Mouse (Mus musculus) lung, postnatal 36 days (tissue): ENCODE results near the gene Dync1li1.
A peak's percentile ranks its signal among the peaks of the same experiment; 100 is the strongest.
"Not testable (repeated sequence)": the region's sequence is repeated elsewhere in the genome, so short reads cannot be mapped to it uniquely, and the experiment has no call there.

Source experiments
- DNase-seq: peaks from one replicate; pipeline ENCODE4 v3.0.0; 2022; ENCODE audit warnings: mixed read lengths

Gene Dync1li1

DNA sequence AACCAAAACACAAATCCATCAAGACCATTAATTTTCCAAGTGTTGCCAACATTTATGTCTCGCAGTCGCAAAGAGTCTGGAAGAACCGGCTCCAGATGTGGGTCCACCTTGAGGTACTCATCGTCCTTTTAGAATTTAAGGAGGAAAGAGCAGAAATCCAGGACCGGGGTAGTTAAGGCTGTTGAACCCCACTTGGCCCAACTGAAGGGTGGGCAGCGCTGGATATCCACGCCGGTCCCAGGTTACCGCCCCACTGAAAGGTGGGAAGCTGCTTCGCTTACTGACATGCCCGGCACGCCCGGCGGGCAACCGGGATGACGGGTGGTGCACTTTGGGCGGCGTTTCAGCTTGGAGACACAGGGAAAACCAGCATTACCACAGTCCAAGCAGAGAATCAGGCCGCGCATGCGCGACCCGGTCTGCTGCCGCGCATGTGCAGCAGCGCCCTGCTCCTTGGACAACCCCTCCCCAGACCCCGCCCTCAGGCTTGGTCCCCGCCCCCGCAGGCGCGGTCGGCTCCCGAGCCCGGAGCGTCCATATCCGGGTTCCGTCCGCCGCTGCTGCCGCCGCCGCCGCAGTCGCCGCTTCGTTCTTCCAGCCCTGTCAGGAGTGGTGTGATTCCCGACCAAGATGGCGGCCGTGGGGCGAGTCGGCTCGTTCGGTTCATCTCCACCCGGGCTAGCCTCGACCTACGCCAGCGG, at the start of gene Dync1li1:
TSS of gene Dync1li1 (plus strand) at position 539 of the 701 bp plus-strand sequence.
- peak; percentile 98 for DNase-seq

GRCm38 (mm10) chr9:114639186-114639748, 49.3 kb upstream of the Dync1li1 start:
- DNase-seq, result no peak

- DNase-seq, result peak; percentile 99
Observed at GRCm38 (mm10) chr9:114639839-114640646, 48.5 kb upstream of the Dync1li1 start, which contains the start of gene Cnot10. TSS of gene Cnot10 (minus strand) at chr9:114640184.

DNA sequence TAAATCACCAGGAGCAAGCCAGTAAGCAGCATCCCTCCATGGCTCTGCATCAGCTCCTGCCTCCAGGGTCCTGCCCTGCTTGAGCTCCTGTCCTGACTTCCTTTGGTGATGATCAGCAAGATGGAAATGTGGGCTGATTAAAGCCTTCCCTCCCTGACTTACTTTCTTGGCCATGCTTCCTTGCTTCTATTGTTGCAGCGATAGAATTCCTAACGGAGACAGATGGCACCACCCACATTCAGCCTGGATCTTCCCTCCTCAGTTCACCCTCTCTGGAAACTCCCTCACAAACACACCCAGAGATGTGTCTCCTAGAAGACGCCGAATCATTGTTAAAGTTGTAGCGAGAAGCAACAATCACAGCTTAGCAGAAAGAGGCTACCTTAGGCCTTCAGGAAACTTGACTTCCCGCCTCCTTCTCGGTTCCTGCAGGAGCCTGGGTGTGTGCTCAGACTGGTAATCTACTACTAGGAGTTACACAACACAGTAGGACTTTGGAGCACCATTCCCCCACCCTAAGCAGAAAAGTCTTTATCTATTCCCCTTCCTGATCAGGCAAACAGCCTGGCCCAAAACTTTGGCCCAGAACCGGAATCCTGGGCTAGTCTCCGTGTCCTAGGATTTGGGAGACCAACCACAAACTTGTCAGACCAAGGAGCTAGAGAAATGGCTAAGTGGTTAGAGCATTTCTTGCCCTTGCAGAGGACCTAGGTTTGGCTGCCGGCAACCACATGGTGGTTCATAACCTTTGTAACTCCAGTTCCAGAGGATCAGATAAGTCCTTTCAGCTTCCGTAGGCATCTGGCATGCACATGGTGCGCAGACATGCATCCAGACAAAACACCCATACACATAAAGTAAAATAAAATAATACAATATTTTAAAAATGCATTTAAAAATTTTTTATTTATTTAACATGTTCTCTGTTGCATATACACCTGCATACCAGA, 41.8 kb upstream of the Dync1li1 start:
- no peak for DNase-seq

DNA sequence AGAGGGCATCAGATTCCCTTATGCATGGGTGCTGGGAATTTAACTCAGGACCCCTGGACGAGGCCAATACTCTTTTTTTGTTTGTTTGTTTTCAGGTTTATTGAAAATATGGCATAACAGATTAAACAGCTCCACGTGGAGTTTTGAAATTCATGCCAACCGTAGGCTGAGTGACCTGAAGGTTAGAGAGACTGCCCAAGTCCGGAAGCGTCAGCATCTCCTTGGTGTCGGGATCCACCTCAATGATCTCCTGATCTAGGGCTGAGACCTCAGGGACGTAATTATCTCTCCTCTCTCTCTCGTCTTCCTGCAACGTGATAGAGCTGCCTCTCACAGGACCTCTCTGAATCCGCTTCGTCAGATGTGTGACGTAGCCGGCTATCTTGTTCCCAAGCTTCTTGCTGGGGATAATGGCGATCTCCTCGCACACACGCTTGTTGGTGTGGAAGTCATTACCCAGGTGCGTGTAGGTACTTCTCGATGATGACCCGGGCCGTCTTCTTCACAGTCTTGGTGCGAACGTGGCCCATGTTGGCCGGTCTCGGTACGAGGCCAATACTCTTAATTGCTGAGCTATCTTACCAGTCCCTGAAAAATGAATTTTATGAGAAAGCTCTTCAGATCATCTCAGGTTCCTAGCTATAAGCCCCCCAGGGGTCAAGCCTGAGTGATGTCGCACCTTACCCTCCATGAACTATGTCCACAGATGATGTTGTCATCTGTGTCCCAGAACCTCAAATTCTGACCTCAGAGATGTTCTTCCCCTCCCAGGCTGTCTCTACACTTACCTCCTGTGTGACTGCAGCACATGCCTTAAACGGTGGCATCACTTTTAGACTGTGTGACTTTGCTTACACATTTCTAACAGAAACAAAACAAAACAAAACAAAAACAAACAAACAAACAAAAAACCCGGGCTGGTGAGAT, 40.8 kb upstream of the Dync1li1 start:
- no peak for DNase-seq

DNA sequence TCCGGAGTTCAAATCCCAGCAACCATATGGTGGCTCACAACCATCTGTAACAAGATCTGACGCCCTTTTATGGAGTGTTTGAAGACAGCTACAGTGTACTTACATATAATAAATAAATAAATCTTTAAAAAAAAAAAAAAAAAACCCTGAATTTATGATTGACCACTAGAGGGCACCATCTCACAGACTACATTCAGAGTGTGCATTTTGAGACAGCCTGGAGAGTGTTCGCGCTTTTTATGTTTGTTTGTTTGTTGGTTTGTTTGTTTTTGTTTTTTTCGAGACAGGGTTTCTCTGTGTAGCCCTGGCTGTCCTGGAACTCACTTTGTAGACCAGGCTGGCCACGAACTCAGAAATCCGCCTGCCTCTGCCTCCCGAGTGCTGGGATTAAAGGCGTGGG, 40.1 kb upstream of the Dync1li1 start:
- not testable (repeated sequence) for DNase-seq

DNA sequence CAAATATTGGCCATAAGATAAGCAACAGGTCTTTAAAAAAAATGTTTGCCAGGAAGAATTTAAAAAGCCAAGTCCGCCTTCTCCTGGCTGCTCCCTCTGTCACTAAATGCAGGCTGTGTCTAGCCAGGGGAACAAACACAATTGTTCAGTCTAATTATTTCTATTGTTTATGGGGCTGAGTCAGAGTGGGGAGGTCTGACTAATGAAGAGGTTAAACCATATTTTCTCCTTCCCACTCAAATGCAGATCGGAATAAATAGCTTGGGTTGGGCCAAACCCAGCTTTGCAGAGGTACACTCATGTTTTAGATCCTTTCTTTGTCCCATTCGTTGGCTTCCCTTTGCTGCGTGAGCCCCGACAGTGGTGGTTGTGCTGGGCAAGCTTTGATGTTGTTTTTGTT, 39.2 kb upstream of the Dync1li1 start:
- no peak for DNase-seq

DNA sequence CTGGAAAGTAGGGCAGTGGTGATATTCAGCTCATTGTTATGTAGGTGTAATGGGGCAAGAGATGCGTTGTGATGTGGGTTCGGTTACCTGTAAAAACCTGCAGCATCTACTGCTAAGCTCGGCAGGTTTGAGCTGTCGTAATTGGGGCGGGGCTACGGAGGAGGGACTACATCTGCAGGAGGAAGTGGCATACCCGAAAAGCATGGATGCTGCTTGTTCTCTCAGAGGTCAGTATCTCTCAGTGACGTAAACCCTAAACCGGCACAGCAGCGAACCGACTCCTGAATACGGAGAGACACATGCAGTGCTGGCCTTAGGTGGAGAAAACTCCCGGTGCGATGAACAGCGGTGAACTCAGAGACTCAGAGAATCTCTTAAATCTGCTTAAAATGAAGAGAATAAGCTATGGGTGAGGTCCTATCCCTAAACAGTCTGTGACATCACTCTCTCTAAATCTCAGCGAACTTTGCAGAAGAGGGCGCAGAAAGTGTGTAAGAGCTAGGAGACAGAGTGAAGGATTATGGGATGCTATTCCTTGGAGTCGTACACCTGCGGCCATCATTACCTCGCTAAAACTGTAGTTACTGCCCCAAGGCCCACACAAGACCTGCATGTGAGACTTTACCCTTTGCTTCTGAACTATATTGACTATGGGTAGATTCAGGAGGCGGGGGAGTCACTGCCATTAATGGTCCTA, 37.5 kb upstream of the Dync1li1 start:
- DNase-seq, result no peak

DNA sequence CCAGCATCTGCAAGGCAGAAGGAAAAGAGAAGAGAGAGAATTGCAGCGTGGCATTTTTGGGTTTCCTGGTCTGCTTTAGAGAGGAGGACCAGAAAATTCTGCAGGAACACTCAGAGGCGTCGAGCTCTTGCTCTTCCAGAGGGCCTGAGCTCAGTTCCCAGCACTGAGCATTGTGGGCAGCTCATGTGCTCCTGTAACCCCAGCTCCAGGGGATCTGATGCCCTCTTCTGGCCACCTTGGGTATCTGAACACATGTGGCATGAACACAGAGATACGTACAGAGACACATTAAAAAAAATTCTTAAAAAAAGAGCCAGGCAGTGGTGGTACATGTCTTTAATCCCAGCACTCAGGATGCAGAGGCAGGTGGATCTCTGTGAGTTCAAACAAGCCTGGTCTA, 33.2 kb upstream of the Dync1li1 start:
- DNase-seq, result no peak

DNA sequence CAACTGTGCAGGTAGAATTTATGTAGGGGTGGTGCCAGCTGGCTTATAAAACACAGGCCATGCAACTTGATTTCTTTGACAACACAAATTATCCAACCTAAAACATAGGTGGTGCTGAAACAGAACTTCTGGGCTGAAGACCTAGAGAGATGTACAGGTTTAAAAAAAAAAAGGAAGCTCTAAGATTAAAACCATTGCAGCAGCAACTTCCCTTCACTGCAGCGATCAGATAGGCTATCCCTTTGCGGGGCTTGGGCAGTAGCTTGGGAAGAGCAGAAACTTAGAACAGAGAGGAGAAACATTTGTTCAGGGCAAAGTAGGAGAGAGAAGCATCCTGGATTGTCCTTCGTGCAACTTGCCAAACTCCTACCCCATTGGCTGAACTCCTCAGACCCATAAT, 31.9 kb upstream of the Dync1li1 start:
- no peak for DNase-seq

DNA sequence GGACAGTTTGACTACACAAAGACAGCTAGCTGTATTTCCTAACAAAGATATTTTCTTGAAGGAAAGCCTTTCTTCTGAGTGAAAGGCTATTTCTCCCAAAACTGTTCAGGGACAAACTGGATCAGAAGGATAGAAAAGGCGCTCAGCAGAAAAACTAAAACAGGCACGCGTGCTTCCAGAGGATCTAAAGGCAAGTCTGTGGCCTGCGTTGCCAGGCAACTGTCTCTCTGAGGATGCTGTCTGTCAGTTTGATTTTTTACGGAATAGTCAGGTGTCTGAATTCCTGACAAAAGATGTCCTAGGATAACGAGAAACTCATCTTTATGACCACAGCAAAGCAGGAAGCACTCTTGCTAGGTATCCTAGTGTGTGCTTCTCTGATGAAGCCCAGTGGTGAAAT, 28.1 kb upstream of the Dync1li1 start:
- no peak for DNase-seq

DNA sequence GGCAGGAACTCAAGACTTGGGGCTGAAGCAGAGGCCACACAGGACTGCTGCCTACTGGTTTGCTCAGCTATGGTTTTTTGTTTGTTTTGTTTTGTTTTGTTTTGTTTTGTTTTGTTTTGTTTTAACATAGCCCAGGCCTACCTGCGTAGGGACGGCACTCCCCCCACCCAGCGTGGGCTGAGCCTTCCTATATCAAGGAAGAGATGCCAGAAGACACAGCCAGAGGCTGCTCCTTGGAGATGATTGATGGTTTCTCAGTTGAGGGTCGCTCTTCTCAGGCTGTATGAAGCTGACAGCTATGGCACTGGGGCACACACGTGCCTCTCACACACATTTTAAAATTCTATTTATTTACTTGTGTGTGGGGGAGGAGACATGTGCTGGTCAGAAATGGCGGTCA, 27.6 kb upstream of the Dync1li1 start:
- no peak for DNase-seq

DNA sequence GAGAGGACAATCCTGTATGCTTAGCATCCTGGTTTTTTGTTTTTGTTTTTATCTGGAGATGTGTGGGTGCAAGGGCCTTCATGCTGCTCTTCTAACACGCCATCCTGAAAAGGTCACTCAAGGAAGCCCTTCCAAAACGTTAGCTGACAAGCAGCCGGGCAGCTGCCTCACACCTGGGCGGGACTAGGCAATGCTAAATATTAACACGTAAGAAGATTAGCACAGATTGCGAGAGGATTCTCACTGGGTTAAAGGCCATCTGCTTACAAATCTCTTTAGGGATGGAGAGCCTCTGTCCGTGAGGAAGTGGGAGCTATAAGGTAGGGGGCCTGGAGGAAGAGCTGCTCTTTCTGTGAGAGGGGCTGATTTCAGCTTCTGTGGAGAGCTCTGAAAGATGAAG, 26.6 kb upstream of the Dync1li1 start:
- DNase-seq, result no peak

DNA sequence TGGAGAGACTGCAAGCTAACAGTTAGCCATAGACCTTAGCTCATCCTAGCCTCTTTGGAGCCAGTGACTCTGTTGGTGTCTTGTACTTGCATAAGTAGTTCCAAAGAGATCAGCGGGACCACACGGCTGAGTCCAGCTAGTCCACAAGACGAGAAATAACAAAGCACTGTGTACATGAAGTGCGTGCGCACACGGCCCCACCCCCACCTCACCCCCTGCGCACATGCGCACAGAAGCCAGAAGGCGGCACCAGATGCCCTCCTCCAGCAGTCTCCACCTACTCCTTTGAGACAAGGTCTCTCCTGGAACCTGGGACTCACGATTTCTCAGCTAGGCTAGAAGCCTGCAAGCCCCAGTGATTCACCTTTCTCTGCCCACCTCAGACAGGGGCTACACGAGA, 24.8 kb upstream of the Dync1li1 start:
- no peak for DNase-seq

DNA sequence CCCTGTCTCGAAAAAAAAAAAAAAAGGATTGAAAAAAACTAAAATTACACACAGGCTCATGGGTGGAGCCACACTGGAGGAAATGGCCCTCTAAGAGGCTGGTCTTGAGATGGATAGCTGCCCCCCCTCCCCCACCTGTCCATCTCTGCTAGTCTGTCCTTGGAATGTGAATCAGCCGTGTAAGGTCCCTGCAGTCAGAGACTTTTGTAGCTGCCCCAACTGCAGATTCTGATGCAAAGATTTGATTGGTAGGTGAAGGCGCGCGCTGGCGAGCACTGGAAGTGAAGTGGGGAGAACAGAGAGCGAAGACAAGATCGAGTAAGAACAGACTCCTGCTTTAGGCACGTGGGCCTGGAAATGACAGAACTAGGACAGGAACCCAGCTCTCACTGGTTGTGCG, 21.7 kb upstream of the Dync1li1 start:
- DNase-seq, result no peak

- no peak for DNase-seq
Observed at GRCm38 (mm10) chr9:114668047-114668446, 20.5 kb upstream of the Dync1li1 start.

- DNase-seq, result no peak
Observed at GRCm38 (mm10) chr9:114669011-114669410, 19.6 kb upstream of the Dync1li1 start.

DNA sequence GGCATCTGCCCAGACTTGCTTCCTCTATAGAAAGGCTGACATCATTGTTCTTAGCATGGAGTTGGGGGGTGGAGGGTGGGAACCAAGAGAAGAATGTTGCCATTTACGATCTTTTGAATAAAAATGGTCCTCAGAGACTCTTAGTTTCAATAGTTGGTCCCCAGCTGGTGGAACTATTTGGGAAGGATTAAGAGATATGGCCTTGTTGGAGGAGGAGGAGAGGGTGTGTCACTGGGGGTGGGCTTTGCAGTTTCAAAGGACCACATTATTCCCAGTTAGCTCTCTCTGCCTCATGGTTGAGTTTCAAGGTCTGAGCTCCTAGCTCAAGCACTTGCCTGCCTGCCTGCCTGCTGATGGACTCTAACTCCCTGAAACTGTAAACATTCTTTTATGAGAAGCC, 16.6 kb upstream of the Dync1li1 start:
- DNase-seq, result no peak

DNA sequence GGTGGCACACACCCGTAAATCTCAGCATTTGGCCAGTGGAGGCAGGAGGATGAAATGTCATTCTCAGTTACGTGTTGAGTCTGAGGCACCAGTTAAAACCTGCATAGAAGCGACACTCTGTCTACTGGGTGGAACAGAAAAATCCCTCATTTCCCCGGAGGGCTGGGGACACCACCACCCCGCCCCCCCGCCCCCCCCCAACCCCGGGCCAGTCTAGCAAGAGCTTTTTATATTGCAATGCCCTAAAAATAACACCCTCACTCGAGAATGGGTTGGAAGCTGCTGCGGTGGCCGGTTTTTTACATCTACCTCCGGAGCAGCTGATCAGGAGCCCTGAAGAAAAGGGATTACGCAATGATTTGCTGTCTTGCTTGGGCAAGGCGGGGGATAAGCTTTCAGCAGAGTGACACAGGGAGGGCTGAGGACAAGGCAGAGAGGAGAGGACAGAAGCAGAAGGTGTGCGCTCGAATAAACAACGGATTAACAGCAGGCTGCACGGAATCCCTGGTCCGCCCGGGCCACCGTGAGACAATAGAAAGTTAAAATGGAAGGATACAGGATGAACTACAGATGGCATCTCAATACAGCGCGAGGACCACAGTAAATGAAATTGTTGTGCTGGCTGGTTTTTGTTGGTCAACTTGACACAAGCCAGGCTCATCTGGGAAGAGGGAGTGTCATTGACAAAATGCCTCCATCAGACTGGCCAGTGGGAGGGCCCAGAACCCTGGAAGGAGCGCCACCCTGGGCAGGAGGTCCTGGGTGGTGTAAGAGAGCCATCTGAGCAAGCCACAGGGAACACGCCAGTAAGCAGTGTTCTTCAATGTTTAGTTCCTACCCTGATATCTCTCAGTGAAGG, 15.7 kb upstream of the Dync1li1 start:
- DNase-seq, result no peak

DNA sequence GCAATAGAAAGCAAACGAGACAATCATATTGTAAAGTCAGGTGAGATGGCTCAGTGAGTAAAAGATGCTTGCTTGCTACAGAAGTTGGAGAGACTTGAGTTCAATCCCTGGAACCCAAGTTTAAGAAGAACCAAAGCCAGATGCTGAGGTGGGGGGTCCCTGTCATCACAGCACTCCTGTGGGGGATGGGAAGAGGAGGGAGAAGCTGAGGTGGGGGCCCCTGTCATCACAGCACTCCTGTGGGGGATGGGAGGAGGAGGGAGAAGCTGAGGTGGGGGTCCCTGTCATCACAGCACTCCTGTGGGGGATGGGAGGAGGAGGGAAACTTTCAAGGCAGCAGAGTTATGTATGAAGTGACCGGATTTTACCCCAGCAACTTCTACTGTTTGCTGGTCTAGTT, 15.0 kb upstream of the Dync1li1 start:
- no peak for DNase-seq
